Mouse (Mus musculus) fibroblast of lung, adult 2 months (primary cell): Measurements from ENCODE around the gene Lats1.
"Not testable (repeated sequence)": the region's sequence is repeated elsewhere in the genome, so short reads cannot be mapped to it uniquely, and the experiment has no call there.

ENCODE experiments used
- DNase-seq: peaks from one replicate; pipeline ENCODE4 v3.0.0-alpha.2; 2011; ENCODE audit warnings: low read depth

The Lats1 gene

GRCm38 (mm10) chr10:7726501-7726812 is 45.4 kb downstream of the Lats1 start:
- no peak for DNase-seq

GRCm38 (mm10) chr10:7727011-7727410 is 46.0 kb downstream of the Lats1 start:
- no peak for DNase-seq

DNA sequence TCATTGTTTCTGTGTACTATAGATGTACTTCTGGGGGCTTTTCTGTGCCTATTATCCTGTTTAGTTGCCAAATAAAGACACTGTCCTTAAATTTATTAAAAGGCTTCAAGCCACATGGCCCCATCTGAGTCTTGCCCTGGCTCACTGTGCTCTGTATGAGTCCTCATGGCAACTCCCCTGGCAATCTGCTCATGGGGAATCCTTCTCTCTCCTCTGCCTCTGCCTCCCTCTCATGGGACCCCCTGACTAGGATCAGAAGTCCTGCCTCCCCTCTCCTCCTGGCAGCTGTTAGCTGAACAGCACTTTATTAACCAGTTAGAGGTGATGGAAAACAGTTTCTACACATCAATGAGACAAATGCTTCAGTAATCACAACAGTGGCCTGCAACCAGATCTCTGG is 50.6 kb downstream of the Lats1 start:
- DNase-seq = no peak

GRCm38 (mm10) chr10:7737122-7737521 is 56.1 kb downstream of the Lats1 start:
- DNase-seq = no peak

- no peak for DNase-seq
Observed at GRCm38 (mm10) chr10:7737914-7738313, 56.9 kb downstream of the Lats1 start.

DNA sequence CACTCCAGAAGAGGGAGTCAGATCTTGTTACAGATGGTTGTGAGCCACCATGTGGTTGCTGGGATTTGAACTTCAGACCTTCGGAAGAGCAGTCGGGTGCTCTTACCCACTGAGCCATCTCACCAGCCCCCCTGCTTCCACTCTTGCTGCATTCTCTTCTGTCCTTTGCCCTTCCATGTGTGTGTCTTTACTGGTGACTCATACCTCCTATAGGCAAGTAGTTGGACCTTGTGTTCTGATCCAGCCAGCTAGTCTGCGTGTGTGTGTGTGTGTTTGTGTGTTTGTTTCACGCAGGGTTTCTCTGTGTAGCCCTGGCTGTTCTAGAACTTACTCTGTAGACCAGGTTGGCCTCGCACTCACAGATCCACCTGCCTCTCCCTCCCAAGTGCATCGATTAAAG is 64.5 kb downstream of the Lats1 start:
- DNase-seq = not testable (repeated sequence)

- no peak for DNase-seq
Observed at GRCm38 (mm10) chr10:7748752-7749151, 67.7 kb downstream of the Lats1 start.

GRCm38 (mm10) chr10:7757544-7757943 is 76.5 kb downstream of the Lats1 start:
- no peak for DNase-seq
